In genomic region chr16:75877170-75877569, GRCm38 (mm10) we compare ENCODE assay signal across 10 mouse cellular contexts.
DNase-seq lines count a peak whose midpoint lies in the region; ATAC-seq lines count a peak whose summit lies in the region.
"Had no signal": no experiment of that assay in that cellular context is flagged by ENCODE, and none has a peak within 500 bp of the region (broad histone marks: within the 10 kb centered on the region; RNA-seq: fewer than 3 reads in every experiment).

No protein-coding gene starts in this region.

- no peaks in the 10 kb centered on the region for H3K27me3 ChIP-seq in hindbrain, embryonic 16.5 days (replicated peaks; ENCODE audit: control insufficient read depth, insufficient read depth, low read length)
- H3K27me3 ChIP-seq: lung, embryonic 15.5 days had no signal

- H3K4me2 ChIP-seq in hindbrain, embryonic 16.5 days (ENCODE audit: low read length) = no peak overlapping the region
- H3K4me2 ChIP-seq: lung, embryonic 15.5 days had no signal

- no peak overlapping the region for H3K4me3 ChIP-seq in hindbrain, embryonic 16.5 days (ENCODE audit: low read length)
- H3K4me3 ChIP-seq: embryonic facial prominence, embryonic 10.5 days; lung, embryonic 15.5 days had no signal

- H3K4me1 ChIP-seq in hindbrain, embryonic 16.5 days (ENCODE audit: control insufficient read depth, insufficient read depth, low read depth, low read length) = no peaks in the 10 kb centered on the region
- H3K4me1 ChIP-seq: embryonic facial prominence, embryonic 10.5 days had no signal

- intact Hi-C loops in heart, postnatal 14 days (cut with DNase I) = no loop called here

- WGBS in hindbrain, embryonic 16.5 days = 86% methylated on average over 3 of the region's 3 CpGs

- no peaks in the 10 kb centered on the region for H3K36me3 ChIP-seq in hindbrain, embryonic 16.5 days (ENCODE audit: control insufficient read depth, insufficient read depth, low read length)
- H3K36me3 ChIP-seq: embryonic facial prominence, embryonic 10.5 days; lung, embryonic 15.5 days had no signal

- no peak overlapping the region for H3K9ac ChIP-seq in hindbrain, embryonic 16.5 days (ENCODE audit: low read depth, low read length)
- H3K9ac ChIP-seq: lung, embryonic 15.5 days had no signal

- peak; percentile 27 for DNase-seq in layer of hippocampus, adult 11-12 months (ENCODE audit: low spot score)
- no peak for DNase-seq in layer of hippocampus, adult 9-10 months (ENCODE audit: low spot score)
- peak; percentile 54 for DNase-seq in MEL-GATA-1-ER (ENCODE audit: extremely low read depth, low read depth)
- peak; percentile 7 to 12 for DNase-seq in heart, postnatal 14 days
- DNase-seq in right cerebral cortex, postnatal 36 days (ENCODE audit: low spot score in 2 of 2) = no peak
- no peak for DNase-seq in T-cell, adult 2 months (ENCODE audit: low spot score)

- ATAC-seq in megakaryocyte, adult 5-6 weeks (ENCODE audit: poor library complexity, severe bottlenecking) = peak; percentile 91
- no peak for ATAC-seq in hindbrain, embryonic 16.5 days

- H3K9me3 ChIP-seq in hindbrain, embryonic 16.5 days (ENCODE audit: control insufficient read depth, low read length) = no peaks in the 10 kb centered on the region
- H3K9me3 ChIP-seq: embryonic facial prominence, embryonic 10.5 days; lung, embryonic 15.5 days had no signal

- H3K27ac ChIP-seq in hindbrain, embryonic 16.5 days (ENCODE audit: low read depth, low read length) = no peak overlapping the region
- H3K27ac ChIP-seq: embryonic facial prominence, embryonic 10.5 days; lung, embryonic 15.5 days had no signal

Comparison
In these comparisons a context has a peak if more than half of its experiments do, and no peak if none do; other contexts are left out.
1. DNase-seq: peak in layer of hippocampus, adult 11-12 months (single experiment), MEL-GATA-1-ER (single experiment) and heart, postnatal 14 days (2 of 2); none in layer of hippocampus, adult 9-10 months (single experiment), right cerebral cortex, postnatal 36 days (0 of 2) and T-cell, adult 2 months (single experiment).